Mouse (Mus musculus) intestine, embryonic 15.5 days (tissue): Measurements from ENCODE around the gene Tnrc18. TPM values are rescaled to one million over a fixed set of nuclear protein-coding genes. Genes with fewer than 3 reads are reported as not detected.

Experiments
- ATAC-seq: fragments of 200-750 bp; cut with Nextera tagmentation; 2 replicates; pipeline ENCODE4 v1.8.0; 2017; ENCODE audit warnings: moderate TSS enrichment, moderate library complexity
- H3K27ac ChIP-seq: fragments of 300-500 bp; sonication (generic); 2 replicates; pipeline ENCODE4 v1.5.1; 2015; ENCODE audit warnings: mild to moderate bottlenecking, inconsistent platforms
- H3K27me3 ChIP-seq: fragments of 300-500 bp; sonication (generic); replicated peaks from 2 replicates; pipeline ENCODE4 v1.6.1; 2015; ENCODE audit warnings: inconsistent platforms
- H3K36me3 ChIP-seq: fragments of 300-500 bp; sonication (generic); 2 replicates; pipeline ENCODE4 v1.6.1; 2015; ENCODE audit warnings: inconsistent platforms
- H3K4me1 ChIP-seq: fragments of 300-500 bp; sonication (generic); replicated peaks from 2 replicates; pipeline ENCODE4 v1.6.1; 2015; ENCODE audit warnings: inconsistent platforms
- H3K4me2 ChIP-seq: fragments of 300-500 bp; sonication (generic); replicated peaks from 2 replicates; pipeline ENCODE4 v1.6.1; 2015; ENCODE audit warnings: mild to moderate bottlenecking, inconsistent platforms
- H3K4me3 ChIP-seq: fragments of 300-500 bp; sonication (generic); replicated peaks from 2 replicates; pipeline ENCODE4 v1.5.1; 2015; ENCODE audit warnings: inconsistent platforms
- H3K9ac ChIP-seq: fragments of 300-500 bp; sonication (generic); 2 replicates; pipeline ENCODE4 v1.6.1; 2015; ENCODE audit warnings: inconsistent platforms
- H3K9me3 ChIP-seq: fragments of 300-500 bp; sonication (generic); 2 replicates; pipeline ENCODE4 v1.6.1; 2016; ENCODE audit warnings: inconsistent platforms
- WGBS: fragments of 180-500 bp; shearing (Covaris S2); methylation state at CpG from one replicate; pipeline ENCODE4 v1.1.7; 2015; 5-methylcytosine and 5-hydroxymethylcytosine counted together
- polyA plus RNA-seq: library from polyadenylated mRNA; unstranded; fragments of >200 nt; fragmentation: Nextera tagmentation; extraction: Ambion mirVana; gene quantifications from 2 replicates; pipeline ENCODE4 v1.2.1, GENCODE M21; 2015

Tnrc18 gene
- polyA plus RNA-seq, 1 experiment from 2014 or later, result 19.5 TPM

DNA sequence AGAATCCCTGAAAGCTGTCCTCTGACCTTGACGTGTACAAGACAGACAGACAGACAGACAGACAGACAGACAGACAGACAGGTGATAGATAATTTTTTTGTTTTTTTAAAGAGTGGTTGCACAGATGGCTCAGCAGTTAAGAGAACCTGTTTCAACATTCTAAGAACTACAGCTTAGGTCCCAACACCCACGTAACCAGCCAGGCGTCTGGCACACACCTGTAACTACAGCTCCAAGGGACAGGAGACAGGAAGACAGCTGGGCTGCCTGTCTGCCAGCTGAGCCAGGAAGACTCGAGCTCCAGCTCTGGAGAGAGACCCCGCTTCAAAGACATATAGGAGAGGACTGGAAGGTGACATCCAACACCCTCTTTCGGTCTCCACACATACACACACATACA is 38.6 kb downstream of the Tnrc18 start:
- Histone ChIP-seq H3K4me3 (no peak overlapping the region), H3K4me2 (no peak overlapping the region), H3K9me3 (no peaks in the 10 kb centered on the region), H3K4me1 (peaks cover 15% of the 10 kb centered on the region), H3K27ac (no peak overlapping the region), H3K9ac (no peak overlapping the region), H3K27me3 (no peaks in the 10 kb centered on the region), H3K36me3 (peaks cover 18% of the 10 kb centered on the region)
- 73% methylated on average over 6 of the region's 6 CpGs for WGBS
- ATAC-seq, result no peak

DNA sequence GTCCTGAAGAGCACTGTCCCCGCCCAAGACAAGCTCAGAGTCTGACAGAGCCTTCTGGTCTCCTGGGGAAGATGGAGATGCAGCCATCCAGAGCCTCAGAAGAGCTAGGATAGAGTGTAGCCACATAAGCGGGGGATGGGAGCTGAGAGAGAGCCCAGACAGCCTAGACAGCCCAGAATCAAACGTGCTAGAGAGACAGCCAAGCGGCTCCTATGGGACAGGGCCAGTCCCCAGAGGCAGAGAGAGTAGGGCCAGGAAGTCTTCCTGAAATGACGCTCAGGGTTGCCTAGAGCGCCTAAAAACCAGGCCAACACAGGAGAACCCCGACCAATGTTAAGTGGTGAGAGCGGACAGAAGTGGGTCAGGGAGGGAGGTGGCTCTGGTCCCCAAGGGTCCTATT is 39.3 kb downstream of the Tnrc18 start:
- no peak overlapping the region for H3K9ac ChIP-seq
- WGBS, result 79% methylated on average over 8 of the region's 8 CpGs

GRCm38 (mm10) chr5:142776080-142776479 is 41.4 kb downstream of the Tnrc18 start:
- 90% methylated on average over 13 of the region's 13 CpGs for WGBS
- Histone ChIP-seq H3K27me3 (no peaks in the 10 kb centered on the region), H3K4me1 (peaks cover 3% of the 10 kb centered on the region; the same call in 1 of the 2 replicates), H3K9ac (no peak overlapping the region), H3K4me2 (no peak overlapping the region), H3K36me3 (peaks cover 42% of the 10 kb centered on the region), H3K9me3 (no peaks in the 10 kb centered on the region), H3K4me3 (no peak overlapping the region), H3K27ac (no peak overlapping the region)
- no peak for ATAC-seq

More for the DNA sequence above, 39.3 kb downstream of the Tnrc18 start:
- peaks cover 12% of the 10 kb centered on the region for H3K4me1 ChIP-seq
- no peak overlapping the region for H3K27ac ChIP-seq
- no peak overlapping the region for H3K4me2 ChIP-seq
- H3K27me3 ChIP-seq, result no peaks in the 10 kb centered on the region
- no peaks in the 10 kb centered on the region for H3K9me3 ChIP-seq
- peaks cover 25% of the 10 kb centered on the region for H3K36me3 ChIP-seq
- H3K4me3 ChIP-seq, result no peak overlapping the region
- no peak for ATAC-seq

- Histone ChIP-seq H3K4me3 (no peak overlapping the region), H3K27me3 (no peaks in the 10 kb centered on the region), H3K9me3 (no peaks in the 10 kb centered on the region), H3K27ac (no peak overlapping the region), H3K4me2 (no peak overlapping the region), H3K9ac (no peak overlapping the region), H3K36me3 (peaks cover 49% of the 10 kb centered on the region), H3K4me1 (peaks cover 3% of the 10 kb centered on the region; the same call in 1 of the 2 replicates)
- ATAC-seq, result no peak
- WGBS, result 91% methylated on average over 5 of the region's 5 CpGs
Measured at GRCm38 (mm10) chr5:142774771-142775170, 42.7 kb downstream of the Tnrc18 start.

DNA sequence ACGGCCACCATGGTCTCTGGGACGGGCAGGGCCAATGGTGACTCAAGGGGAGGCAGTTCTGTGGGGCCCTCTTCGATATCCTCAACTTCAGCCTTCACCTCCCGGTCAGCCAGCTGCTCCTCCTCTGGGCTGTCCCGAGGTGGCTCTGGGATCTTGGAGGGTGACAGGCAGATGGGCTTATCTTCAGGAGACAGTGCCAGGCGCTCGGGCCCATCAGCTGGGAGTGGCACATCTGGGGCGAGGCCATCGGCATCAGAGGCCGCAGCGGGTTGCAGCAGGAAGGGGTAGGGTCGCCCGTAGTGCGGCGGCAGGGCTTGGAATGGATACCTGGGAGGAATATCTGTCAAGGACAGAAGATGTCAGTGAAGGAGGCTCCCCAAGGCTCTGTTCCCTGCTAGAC is 45.5 kb downstream of the Tnrc18 start:
- 88% methylated on average over 15 of the region's 15 CpGs for WGBS
- Histone ChIP-seq H3K9me3 (no peaks in the 10 kb centered on the region), H3K27ac (no peak overlapping the region), H3K4me3 (no peak overlapping the region), H3K4me1 (peaks cover 11% of the 10 kb centered on the region), H3K9ac (no peak overlapping the region), H3K27me3 (no peaks in the 10 kb centered on the region), H3K4me2 (no peak overlapping the region), H3K36me3 (peaks cover 52% of the 10 kb centered on the region)
- no peak for ATAC-seq

- Histone ChIP-seq H3K4me3 (no peak overlapping the region), H3K9ac (no peak overlapping the region), H3K4me1 (peaks cover 11% of the 10 kb centered on the region), H3K4me2 (no peak overlapping the region), H3K9me3 (no peaks in the 10 kb centered on the region), H3K36me3 (peaks cover 52% of the 10 kb centered on the region), H3K27ac (no peak overlapping the region), H3K27me3 (no peaks in the 10 kb centered on the region)
- ATAC-seq, result no peak
- WGBS, result 81% methylated on average over 4 of the region's 4 CpGs
Measured at GRCm38 (mm10) chr5:142771034-142771433, 46.4 kb downstream of the Tnrc18 start.

DNA sequence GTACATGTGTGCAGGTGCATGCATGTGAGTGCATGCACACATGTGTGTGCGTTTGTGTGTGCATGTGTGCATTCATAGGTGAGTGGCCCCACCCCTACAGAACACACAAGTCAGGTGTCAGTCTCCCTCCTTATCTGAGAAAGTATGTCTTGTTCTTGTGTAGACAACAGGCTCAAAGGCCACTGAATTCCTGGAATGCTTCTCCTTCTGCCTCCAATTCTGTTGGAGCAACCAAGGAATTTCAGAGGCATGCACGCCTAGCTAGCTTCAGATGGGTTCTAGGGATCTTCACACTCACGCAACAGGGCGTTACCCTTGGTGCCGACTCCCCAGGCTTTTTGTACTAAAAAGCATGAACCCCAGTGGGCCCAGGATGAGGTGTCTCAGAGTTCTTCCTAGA is 47.8 kb downstream of the Tnrc18 start:
- 45% methylated on average over 5 of the region's 5 CpGs for WGBS
- H3K27ac ChIP-seq, result peak overlapping the region; percentile 23; the same call in 1 of the 2 replicates
- peaks cover 54% of the 10 kb centered on the region for H3K36me3 ChIP-seq

DNA sequence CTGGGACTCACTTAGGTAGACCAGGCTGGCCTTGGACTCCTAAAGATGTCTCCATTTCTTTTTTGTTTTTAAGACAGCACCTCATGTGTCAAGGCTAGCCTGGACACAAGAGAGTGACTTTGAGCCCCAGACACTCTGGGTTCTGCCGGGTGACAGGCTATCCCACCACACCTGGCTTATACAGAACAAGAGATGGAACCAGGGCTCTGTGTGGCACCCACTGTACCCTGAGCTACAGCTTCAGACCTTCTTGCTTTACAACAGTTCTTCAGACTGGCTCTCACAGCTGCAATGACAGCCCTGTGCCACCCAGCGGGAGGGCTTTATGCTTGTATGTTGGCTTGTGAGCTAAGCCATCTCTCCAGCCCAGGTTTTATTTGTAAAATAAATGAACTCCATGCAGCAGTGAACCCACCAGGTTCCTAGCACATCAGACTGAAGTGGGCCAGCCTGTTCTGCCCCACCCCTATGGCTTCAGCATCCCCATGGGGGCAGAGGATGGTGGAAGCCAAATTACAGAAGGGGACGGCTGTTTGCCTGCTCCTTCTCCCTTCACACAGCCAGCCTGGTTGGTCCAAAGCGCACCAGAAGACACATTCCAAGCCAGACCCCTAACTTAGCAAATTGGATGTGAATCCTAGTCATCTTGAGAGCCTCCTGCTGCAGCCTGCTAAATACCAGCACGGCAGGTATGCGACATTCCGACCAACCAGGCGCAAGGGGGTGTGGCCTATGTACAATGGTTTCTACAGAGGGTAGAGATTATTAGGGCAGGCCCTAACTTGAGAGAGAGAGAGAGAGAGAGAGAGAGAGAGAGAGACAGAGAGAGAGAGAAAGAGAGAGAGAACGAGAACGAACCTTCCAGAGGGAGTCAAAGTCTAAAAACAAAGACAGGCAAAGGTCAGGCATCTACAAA is 48.9 kb downstream of the Tnrc18 start:
- ATAC-seq, result peak; percentile 46; the same call in 1 of the 2 replicates
- Histone ChIP-seq H3K27ac (no peak overlapping the region), H3K9me3 (no peaks in the 10 kb centered on the region), H3K36me3 (peaks cover 52% of the 10 kb centered on the region), H3K4me2 (no peak overlapping the region), H3K4me1 (peaks cover 11% of the 10 kb centered on the region), H3K4me3 (no peak overlapping the region), H3K9ac (no peak overlapping the region), H3K27me3 (no peaks in the 10 kb centered on the region)
- 47% methylated on average over 10 of the region's 10 CpGs for WGBS

More for the DNA sequence above, 47.8 kb downstream of the Tnrc18 start:
- Histone ChIP-seq H3K4me1 (peaks cover 11% of the 10 kb centered on the region), H3K9ac (no peak overlapping the region), H3K9me3 (no peaks in the 10 kb centered on the region), H3K4me3 (no peak overlapping the region), H3K4me2 (no peak overlapping the region), H3K27me3 (no peaks in the 10 kb centered on the region)
- 0 out of 2 replicates have a peak, but pooled peaks have one; percentile 13 for ATAC-seq

- H3K9me3 ChIP-seq, result no peaks in the 10 kb centered on the region
- no peak overlapping the region for H3K4me3 ChIP-seq
- H3K36me3 ChIP-seq, result peaks cover 51% of the 10 kb centered on the region
- H3K4me2 ChIP-seq, result no peak overlapping the region
- H3K27ac ChIP-seq, result no peak overlapping the region
- no peak overlapping the region for H3K9ac ChIP-seq
- WGBS, result 21% methylated on average over 7 of the region's 7 CpGs
- ATAC-seq, result peak; percentile 51
- peaks cover 11% of the 10 kb centered on the region for H3K4me1 ChIP-seq
- no peaks in the 10 kb centered on the region for H3K27me3 ChIP-seq
Measured at GRCm38 (mm10) chr5:142767937-142768336, 49.5 kb downstream of the Tnrc18 start.

- peaks cover 49% of the 10 kb centered on the region for H3K36me3 ChIP-seq
- H3K4me2 ChIP-seq, result no peak overlapping the region
- no peak overlapping the region for H3K27ac ChIP-seq
Measured at GRCm38 (mm10) chr5:142766708-142767107, 50.8 kb downstream of the Tnrc18 start.

GRCm38 (mm10) chr5:142764889-142765288 is 52.6 kb downstream of the Tnrc18 start:
- WGBS, result 78% methylated on average over 15 of the region's 15 CpGs
- Histone ChIP-seq H3K4me1 (peaks cover 9% of the 10 kb centered on the region), H3K36me3 (peaks cover 50% of the 10 kb centered on the region), H3K27me3 (no peaks in the 10 kb centered on the region), H3K4me2 (no peak overlapping the region), H3K4me3 (no peak overlapping the region), H3K9ac (no peak overlapping the region), H3K27ac (no peak overlapping the region), H3K9me3 (no peaks in the 10 kb centered on the region)
- no peak for ATAC-seq

More at GRCm38 (mm10) chr5:142766708-142767107, 50.8 kb downstream of the Tnrc18 start:
- Histone ChIP-seq H3K4me1 (peaks cover 11% of the 10 kb centered on the region), H3K9me3 (no peaks in the 10 kb centered on the region), H3K27me3 (no peaks in the 10 kb centered on the region), H3K9ac (no peak overlapping the region), H3K4me3 (no peak overlapping the region)
- 92% methylated on average over 3 of the region's 3 CpGs for WGBS
- ATAC-seq, result no peak

GRCm38 (mm10) chr5:142764306-142764705 is 53.2 kb downstream of the Tnrc18 start:
- Histone ChIP-seq H3K27me3 (no peaks in the 10 kb centered on the region), H3K9ac (no peak overlapping the region), H3K36me3 (peaks cover 51% of the 10 kb centered on the region), H3K27ac (no peak overlapping the region), H3K4me3 (no peak overlapping the region), H3K4me2 (no peak overlapping the region), H3K4me1 (peaks cover 6% of the 10 kb centered on the region; the same call in 1 of the 2 replicates), H3K9me3 (no peaks in the 10 kb centered on the region)
- WGBS, result 61% methylated on average over 11 of the region's 11 CpGs
- no peak for ATAC-seq
